Mouse (Mus musculus) 416B (cell line): ENCODE measurements at regions not wholly inside any gene's neighbourhood (a gene's known extent, or its start where the extent isn't known, plus 50 kb on each side); places are given as distances from the start of the nearest gene placed in this dataset.
A peak's percentile ranks its signal among the peaks of the same experiment; 100 is the strongest.

Experiments used
- DNase-seq: peaks from one replicate; pipeline ENCODE4 v3.0.0; 2011; ENCODE audit warnings: low read depth

DNA sequence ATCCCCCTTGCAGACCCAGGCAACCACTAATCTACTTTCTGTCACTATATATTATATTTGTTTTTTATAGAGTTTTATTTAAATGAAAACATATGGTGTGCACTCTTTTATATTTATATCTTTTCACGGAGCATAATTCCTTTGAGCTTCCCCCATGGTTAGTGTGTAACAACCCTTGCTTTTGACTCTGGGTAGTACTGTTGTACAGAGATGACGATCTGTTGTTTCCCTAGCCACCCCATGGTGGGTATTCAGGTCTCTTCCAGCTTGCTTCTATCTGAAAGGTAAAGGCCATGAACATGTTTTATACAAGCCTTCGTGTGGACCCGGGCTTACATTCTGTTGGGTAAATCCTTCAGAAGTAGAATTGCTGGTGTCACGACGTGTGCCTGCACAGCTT lies 221.2 kb upstream of the Rnaseh2b start:
- no peak for DNase-seq

DNA sequence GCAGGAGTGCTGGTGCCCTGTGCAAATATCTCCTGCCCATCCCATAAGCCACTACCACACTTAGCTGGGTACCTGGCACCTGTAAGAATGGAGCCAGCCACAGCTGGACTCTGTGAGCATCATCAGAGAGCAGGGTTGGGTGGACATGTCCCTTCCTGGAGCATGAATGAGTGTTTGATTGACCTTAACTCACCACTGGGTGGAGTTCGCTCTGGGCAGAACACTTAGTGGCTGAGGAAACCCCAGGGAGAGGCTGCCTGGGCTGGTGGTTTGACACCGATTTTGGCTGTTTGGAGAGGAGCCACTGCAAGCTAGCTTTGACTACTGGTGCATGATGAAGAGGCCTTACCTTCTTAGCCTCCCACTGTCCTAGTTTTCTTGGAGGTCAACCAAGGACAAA lies 208.3 kb upstream of the Rnaseh2b start:
- DNase-seq: peak; percentile 8

DNA sequence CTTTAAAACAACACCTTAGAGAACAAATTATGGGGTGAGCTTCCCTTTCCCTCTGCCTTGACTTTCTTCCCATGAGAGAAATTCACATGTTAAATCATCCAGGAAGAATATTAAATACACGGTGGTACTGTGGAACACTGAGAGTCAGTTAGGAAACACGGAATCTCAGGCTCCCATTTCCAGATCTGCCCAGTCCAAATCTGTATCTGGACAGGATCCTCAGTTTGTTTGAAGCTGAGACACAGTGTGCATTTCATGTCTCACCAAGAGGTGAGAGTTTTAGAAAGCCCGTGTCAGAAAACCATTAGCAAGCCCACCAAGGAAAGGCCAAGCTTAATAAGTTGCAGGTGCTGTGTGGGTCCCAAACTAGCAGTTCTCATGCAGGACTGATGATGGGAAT lies 204.2 kb upstream of the Rnaseh2b start:
- DNase-seq: no peak

DNA sequence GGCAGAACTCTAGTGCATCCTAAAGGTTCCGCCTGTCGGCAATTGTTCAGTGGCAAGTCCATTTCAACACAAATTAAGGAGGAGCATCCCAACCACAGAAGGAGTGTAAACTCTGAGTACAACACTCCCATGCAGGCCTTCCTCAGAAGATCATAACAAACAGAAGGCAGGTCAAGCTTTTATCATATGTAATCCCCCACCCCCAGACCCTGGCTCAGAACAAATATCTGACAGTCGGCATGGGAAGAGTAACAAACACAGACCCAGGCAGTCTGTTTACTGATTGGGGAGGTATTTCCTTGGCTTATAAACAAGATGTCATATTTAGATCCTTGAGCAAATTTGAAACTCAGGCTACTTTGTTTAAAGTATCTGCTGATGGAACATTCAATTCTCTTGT lies 174.9 kb upstream of the Rnaseh2b start:
- no peak for DNase-seq

DNA sequence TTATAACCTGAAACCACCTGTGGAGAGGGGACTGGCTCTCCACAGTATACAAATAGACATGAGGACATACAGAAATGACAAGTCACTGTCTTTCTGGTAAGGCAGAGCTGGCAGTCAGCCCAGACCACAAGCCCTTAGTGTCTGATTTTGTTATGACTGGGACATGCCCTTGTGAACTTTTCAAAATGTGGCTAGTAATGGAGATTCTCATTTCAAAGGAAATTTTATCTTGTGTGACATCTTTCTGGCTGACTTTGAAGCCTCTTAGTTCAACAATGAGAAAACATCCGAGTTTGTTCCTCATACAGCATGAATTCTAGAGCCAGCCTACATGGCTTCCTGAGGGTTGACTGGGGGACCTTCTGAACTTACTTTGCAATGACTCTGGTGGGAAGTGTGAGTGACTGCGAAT lies 173.8 kb upstream of the Rnaseh2b start:
- DNase-seq: peak; percentile 51

DNA sequence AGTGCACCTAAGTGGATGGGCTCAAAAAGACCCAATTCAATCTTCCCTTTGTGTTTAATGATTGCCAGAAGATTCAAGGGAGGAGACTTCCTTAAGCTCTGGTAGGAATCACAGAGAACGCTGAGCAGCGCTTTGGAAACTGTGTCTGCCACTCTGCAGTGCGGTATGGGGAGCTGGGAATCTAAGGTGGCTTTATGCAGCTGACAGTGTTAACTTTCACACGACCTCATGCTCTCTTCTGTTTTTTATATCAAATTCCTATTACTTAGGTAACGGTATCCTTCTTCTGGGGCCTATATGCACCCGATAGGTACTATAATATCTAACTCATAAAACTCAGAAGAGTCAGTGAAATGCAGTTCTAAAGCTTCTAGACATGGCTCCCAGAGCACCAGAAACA lies 163.5 kb upstream of the Rnaseh2b start:
- no peak for DNase-seq

DNA sequence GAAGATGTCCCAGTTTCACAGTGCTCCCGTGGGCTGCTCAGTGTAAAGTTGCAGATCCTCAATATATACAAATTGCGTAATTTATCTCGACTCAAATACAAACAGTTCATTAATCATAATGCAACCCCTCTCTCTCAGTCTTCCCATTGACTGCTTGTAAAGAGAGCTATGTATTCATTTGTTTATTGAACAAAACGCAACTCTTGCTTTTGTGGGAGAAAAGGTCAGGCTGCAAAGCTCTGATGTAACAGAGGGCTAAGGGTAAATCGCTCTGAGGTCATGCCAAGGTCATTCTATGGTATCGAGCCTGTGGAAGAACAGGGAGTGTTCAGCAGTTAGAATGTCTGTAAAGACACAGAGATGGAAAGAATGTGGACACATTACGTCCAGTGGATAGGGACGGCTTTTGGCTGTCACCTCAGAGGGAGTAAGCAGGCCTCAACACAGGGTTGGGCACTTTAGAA lies 160.0 kb upstream of the Rnaseh2b start:
- DNase-seq: no peak

DNA sequence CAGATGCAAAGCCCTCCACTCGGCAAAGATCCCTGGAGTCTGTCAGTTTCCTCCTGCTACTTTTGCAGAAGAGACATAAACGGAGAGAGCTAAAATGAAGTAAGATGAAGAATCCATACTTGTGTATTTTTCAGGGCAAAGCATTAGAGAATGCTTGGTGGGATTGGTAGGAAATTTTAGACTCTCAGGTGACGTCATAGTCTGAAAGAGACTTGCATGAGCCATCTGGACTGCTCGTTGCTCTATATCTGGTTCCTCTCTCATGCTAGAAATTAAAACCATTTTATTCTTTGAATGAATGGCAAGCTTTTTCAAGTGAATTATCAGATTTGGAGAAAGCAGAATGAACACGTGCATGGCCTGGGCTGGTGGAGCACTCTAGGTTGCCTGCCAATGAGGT lies 154.4 kb upstream of the Rnaseh2b start:
- DNase-seq: no peak

DNA sequence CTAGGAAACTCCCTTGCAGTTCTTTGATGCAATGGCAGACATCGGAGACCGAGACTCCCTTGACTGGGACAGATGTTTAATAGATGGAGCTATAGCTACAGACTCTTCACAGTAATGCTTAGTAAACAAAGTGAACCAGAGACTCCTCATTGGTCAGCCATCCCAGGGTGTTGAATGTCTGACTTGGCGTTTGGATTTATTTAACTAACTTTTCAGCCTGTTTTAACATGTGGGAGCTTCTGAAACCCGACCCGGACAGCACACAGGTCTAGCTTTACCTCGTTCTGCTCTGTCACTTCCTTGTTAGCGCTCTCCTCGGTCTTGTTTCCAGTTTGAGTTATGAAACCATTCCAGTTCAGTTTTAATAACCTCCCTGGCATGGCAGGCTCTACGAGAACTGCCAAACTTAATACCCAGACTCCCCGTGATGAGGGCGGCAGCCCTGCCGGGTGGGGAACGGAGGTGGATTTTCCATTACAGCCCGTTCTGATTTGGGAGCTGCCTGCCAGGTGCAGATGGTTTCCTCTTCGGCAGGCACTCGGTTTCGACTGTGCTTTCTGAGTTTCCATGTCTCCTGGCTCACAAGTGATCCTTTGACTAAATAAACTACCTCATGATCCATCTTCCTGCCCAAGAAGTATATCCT lies 147.9 kb upstream of the Rnaseh2b start:
- DNase-seq: no peak

DNA sequence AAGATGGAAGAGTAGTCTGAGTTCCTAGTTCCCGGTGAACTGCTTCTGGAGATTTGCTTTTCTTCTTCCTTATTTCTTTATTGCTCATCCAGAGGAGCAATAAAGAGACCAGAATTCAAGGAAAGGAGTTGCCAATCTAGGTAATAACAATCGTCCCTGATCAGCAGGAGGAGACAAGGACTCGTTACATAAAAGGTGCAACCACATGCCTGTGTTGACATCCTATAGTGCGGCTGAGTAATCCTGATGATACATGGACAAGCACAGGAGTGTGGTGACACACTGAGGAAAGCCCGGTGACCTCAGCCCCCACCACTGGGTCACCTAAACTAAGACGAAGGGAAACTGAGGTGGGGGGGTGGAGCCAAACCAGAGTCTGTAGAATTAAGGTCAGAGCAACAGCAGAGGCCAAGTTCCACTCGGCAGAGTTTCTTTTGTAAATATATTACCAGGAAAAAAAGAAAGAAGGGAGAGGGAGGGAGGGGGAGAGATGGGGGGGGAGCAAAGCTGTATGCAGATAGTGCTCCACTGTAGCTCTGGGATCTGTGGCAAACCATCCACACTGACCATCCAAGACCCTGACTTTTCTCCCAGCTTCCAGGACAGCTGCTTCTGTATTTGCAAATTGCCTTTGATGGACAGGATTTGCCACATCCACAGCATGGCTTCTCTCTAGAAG lies 135.2 kb upstream of the Rnaseh2b start:
- no peak for DNase-seq

DNA sequence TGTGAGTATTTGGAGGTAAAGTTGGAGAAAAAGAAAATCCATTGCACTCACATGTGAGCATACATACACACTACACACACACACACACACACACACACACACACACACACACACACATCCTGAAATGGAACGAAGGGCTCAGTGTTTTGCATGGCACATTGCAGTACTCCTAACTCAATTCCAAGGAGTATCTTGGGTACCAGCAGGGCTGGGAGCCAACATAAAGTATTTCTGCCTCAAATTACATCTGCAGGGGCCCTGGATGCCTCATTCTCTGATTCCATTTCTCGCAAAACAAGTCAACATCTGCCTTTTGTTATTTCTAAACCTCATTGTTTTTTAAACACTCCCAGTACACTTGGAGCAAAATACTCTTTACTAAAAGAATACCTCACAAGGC lies 132.7 kb upstream of the Rnaseh2b start:
- DNase-seq: no peak

DNA sequence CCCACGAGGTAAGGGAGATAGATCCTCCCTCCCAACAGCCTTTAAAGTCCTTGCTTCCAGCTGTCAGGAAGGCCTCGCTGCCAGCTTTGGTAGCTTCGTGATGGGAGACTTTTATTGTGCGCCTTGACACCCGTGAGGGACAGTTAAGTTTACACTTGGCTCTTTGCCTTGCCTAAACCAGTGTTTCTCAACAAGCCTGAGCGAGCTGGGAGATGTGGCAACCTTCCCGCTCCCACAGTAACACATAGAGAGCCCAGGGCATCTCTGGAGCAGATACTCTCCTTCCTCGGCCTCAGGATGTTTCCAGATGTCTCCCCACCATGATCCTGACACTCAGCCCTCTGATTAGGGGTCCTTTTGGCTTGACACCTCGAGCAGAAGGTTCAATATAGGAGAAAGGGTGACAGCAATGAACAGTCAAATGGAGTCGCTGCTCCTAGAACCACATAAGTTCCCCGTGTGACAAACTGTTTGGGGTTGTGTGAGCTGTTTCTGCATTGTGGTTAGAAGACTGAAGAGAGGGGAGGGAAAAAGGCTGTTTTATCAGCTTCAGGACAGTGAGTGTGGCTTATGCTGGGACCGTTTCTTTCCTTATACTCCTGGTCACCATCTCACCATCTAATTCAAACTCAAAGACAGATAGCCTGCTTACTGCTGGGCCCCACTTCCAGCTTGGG lies 129.1 kb upstream of the Rnaseh2b start:
- peak; percentile 24 for DNase-seq

DNA sequence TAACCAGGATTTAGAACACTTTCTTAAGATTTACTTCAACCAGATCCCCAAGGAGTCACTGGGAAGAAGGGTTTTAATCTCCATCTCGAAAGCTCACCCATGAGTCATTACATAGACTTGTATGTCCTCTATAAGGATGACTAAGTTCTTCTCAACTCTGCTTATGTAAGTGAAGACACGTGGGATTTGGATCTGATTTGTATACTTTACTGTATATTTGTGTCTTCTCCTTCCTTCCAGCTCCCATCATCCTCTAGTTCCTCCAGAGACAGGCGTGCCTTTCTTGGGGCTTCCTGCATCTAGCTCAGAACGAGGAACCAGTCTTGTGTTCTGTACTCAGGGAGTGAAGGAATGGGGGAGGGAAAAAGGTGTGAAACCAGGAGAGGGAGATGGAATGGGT lies 127.5 kb upstream of the Rnaseh2b start:
- DNase-seq: no peak

DNA sequence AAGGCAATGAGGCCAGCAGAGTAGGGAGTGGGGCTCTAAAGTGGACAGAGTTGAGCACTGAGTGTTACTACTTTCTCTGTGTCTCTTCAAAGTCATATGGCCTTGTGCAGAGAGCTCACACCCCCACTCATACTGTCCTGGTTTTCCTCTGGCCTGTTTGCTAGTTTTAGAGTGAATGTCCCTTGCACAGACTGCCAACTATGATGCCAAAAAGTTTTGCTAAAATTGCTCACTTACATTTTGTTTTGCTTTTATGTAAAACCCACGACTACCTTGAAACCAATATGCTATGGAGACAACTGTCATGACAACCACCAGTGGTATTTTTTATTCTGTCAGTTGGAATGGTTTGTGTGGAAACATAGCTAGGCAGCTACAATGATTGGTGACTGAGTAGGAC lies 126.4 kb upstream of the Rnaseh2b start:
- DNase-seq: no peak

DNA sequence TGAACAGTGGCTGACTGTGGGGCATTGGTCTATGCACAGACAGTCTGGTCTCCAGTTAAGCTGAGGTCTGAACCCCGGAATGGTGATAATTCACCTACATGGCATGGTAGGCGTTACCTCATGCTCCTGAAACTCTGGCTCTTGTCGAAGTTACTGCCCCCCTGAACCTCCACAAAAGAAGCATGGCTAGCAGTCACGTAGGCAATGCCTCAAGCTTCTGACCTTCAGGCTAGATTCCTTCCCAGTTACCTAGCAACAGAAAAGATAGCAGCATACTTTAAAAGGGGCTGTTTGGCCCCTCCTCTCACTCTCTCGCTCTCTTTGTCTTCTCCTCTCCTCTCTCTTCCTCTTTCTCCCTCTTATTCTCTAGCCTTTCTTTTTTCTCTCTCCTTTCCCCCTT lies 125.8 kb upstream of the Rnaseh2b start:
- no peak for DNase-seq

DNA sequence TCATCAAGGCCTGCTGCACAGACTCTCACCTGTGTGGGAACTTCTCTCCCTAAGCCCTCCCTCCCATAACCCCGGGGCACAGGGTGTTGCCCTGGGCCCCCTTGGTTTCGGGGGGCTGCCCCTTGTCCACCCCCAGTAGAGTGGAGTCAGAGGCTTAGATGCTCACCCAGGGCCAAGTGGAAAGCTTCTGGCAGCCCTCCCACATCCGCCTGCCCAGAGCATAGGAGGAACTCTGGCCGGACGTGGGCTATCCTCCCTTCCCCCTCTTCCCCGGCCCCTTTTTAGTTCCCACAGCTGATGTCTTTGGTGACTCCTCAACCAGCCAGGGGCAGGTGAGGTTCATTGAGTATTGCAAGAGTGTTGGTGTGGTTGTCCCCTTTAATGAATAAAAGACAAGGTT lies 125.3 kb upstream of the Rnaseh2b start:
- DNase-seq: no peak

DNA sequence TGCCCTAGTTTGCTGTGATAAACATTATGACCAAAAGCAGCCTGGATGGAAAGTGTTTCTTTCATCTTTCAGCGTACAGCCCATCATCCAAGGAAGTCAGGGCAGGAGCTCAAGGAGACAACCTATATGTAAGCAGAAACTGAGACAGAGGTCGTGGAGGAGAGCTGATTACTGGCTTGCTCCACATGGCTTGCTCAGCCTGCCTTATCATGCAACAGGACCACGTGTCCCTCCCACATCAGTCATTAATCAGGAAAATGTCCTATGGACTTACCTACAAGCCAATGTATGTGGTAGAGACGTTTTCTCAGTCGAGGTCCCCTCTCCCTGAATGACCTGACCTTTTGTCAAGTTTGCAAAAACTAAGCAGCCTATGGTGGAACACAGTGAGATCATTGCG lies 123.7 kb upstream of the Rnaseh2b start:
- DNase-seq: no peak

DNA sequence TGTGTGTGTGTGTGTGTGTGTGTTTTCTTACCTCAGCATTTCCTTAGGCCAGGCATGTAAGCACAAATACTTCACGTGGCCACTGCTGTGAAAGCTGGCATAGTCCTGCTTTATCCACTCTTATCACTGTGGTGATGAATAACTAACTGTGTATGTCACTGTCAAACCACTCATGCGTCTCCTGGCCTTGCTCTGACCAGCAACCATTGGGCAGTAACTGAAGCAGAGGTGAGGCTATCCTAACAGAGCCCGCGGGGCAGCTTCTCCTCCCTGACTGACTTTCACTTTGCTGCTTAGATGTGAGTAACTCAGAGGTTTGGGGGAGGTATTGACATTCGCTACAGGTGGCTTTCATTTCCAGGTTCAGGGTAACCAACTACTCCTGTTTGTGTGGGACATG lies 122.0 kb upstream of the Rnaseh2b start:
- DNase-seq: no peak

DNA sequence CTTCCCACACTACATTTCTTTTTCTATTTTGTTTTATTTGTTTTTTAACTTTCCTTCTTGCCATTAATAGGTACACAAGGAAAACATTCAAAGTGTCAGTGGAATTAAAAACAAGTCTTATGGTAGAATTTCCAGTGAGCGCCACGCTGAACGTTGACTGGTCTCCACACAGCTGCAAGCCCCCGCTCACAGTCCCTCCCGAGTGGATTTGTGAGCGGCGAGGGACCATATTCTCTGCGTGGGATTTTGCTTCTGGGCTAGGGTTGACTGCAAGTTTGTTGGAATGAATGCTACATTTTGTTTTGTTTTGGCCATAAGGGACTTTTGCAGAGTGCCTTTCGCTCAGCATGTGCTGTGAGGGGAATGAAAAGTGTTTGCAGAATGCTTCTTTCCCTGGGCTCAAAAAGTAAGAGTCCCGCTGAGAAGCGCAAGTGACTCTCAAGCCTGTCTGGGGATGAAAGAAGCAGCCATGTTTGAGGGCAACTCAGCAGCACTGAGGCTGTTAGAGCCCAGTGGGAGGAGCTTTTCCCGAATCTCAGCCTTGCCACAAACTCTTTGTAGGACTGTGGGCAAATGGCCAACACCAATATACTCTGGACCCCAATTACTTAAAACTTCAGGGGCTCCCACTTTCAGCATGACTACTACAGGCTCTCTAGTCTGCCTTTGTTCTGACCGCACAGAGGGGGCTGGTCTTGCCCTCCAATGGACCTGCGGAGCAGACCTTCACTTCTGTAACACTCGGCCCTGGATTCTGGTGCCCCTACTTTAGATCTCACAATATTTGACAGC lies 120.9 kb upstream of the Rnaseh2b start:
- no peak for DNase-seq

DNA sequence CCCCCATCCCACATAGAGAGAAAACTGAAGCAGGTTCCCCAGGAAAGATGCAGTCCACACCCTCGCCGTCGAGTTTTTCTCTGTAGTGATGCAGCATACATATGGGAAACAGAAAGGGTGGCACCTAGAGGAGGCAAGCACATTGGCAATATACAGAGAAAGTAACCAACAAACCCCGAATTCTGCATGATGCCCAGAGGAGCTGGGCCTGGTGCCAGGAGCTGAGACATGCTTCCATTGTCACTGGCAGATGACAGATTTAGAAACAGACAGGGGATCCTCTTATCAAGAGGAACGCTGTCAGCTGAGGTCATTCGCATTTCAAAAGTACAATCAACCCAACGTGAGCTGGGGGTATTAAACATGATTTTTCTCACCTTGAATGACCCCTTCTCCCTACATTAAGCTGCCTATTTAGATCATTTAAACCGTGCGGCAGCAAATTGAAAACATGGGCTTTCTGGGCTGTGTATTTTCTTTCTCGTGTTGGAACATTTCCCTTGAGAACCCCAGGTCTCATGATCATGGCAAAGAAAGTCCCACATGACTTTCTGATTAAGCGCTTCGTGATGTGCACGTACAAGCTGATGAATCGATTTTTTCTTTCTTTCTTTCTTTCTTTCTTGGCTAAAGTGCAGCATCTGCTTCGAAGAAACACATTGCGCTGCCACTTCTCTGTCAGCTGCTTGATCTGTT lies 118.4 kb upstream of the Rnaseh2b start:
- DNase-seq: peak; percentile 5

DNA sequence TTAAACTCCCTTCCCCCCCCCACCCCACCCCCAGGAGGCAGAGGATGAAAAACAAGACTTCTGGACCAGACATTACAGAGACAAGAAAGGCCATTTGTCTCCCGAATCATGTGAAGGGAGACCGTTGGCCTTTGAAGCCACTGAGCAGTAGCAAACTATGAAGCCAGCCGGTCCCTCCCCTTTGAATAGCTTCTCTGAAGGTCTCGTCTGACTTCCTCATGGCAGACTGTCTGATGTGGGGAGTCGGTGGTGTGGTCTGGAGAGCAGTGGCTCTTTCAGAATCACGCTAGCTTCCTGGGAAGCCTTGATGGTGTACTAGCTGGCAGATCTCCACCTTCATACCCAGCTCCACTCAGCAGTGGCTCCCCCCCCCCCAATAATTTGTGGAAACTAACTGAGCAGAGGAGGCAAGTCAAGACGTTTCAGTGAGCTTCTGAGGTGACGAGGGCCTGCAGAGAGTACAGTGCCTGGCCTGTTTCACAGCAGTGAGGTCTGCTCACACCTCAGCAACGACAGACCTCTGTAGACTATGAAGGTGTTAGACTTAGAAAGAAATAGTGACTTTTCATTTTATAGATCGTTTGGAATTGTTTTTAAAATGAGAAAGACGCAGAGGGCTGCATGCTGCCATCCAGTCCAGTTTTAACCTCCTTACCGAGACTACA lies 116.9 kb upstream of the Rnaseh2b start:
- DNase-seq: no peak

DNA sequence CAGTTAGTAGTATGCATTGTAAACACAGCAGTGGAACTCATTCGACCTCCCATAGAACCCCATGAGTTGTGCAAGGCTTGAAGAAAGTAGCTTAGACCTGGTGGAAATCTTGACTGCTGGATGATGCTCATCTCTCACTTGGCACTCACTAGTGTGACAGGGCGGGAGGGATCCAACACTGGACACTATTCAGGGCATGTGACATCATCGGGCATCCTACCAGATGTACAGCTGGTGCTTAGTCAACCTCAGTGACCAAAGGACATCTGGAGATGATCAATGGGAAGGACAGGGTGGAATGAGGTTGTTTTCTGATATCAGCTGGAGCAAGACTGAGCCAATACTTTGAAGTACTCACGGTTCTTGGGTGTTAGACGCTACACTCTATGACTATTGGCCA lies 114.9 kb upstream of the Rnaseh2b start:
- DNase-seq: no peak
